Mouse (Mus musculus) spleen, adult 2 months (tissue): ENCODE measurements around the gene Map4k4.

ENCODE experiments used
- CTCF ChIP-seq: fragments of 200-500 bp; IDR thresholded peaks from 2 replicates; pipeline ENCODE4 v1.5.1; 2011; ENCODE audit warnings: mild to moderate bottlenecking, inconsistent platforms; ENCODE audit not compliant: insufficient read depth, insufficient read length, insufficient replicate concordance; ENCODE audit errors: extremely low read depth
- POLR2A ChIP-seq: fragments of 200-500 bp; IDR thresholded peaks from 2 replicates; pipeline ENCODE4 v1.6.1; 2011; ENCODE audit warnings: low read depth, low read length, inconsistent platforms

GRCm38 (mm10) chr1:39893153-39893880 lies 7.4 kb upstream of the Map4k4 start:
- no peak for TF ChIP-seq CTCF
- TF ChIP-seq POLR2A, result no peak
